Mouse (Mus musculus): ENCODE data around the gene Hdac5.

- no peak for TF ChIP-seq CTCF (IDR thresholded peaks at IDR 0.05; ENCODE audit: borderline replicate concordance, extremely low read depth, insufficient read depth, insufficient read length)
- TF ChIP-seq POLR2A (IDR thresholded peaks at IDR 0.05; ENCODE audit: borderline replicate concordance, extremely low read depth, insufficient read depth, insufficient read length, poor library complexity, severe bottlenecking) = no peak
These were observed 83.4 kb downstream of the Hdac5 start for GRCm38 (mm10) chr11:102146531-102146930.
